Mouse (Mus musculus) stomach, postnatal 0 days (tissue): ENCODE measurements around the gene Cyp4b1.

Experiments
- CTCF ChIP-seq: IDR thresholded peaks from 2 replicates; pipeline ENCODE4 v1.5.1; 2016; ENCODE audit warnings: antibody characterized with exemption, low read depth, mild to moderate bottlenecking, moderate library complexity
- EP300 ChIP-seq: optimal IDR thresholded peaks from 2 replicates; pipeline ENCODE3; 2016; ENCODE audit warnings: antibody characterized with exemption

DNA sequence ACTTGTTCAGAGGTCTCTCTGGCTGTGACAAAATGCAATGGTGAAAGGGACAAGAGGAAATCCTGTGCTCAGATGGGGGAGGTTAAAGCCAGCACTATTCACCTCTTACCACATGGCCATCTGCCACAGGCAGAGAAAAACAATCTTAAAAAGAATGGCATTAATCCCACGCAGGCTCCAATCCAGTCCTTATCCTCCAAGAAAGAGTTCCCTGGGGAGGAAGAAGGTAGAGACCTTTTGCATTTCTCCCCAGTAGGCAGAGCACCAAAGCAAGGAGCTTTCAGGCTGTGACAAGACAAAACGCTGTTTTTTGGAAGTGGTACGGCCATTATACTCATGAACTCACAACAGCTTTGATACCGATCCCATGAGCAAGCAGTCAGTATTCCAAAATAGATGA is 38.8 kb upstream of the Cyp4b1 start:
- TF ChIP-seq CTCF = no peak
- TF ChIP-seq EP300 = no peak
